In the genomic region with DNA sequence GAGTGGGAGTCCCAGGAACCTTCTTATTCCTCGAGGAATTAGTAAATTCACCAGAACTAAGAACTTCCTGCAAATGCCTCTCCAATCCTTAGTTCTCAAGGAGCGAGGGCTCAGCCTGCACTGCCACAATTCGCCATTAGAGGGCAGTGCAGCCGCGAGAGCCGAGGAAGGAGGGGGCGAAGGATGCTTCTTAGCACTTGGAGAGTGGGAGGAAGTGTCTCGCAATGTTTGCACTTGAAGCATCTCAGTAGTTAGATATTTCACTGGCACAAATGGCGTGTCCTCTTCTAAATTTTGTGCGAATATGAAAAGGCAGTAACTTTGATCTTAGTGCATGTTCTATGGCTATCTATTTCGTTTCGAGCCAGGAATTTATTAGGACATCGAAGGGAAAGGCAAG, we compare ENCODE assay signal across 9 mouse cellular contexts. TPM values are rescaled to one million over a fixed set of nuclear protein-coding genes. Genes with fewer than 3 reads are reported as not detected.
DNase-seq lines count a peak whose midpoint lies in the region; ATAC-seq and TF ChIP-seq lines count a peak whose summit lies in the region.
"Had no signal": no experiment of that assay in that cellular context is flagged by ENCODE, and none has a peak within 500 bp of the region (broad histone marks: within the 10 kb centered on the region; RNA-seq: fewer than 3 reads in every experiment).

No protein-coding gene starts in this region.

- no peak overlapping the region; the same call in 1 of the 2 replicates for H3K27ac ChIP-seq in embryonic facial prominence, embryonic 14.5 days (replicated peaks; ENCODE audit: low read depth, low read length)
- no peak overlapping the region for H3K27ac ChIP-seq in heart, embryonic 16.5 days (ENCODE audit: low read length)
- peak overlapping the region; percentile 94 for H3K27ac ChIP-seq in olfactory bulb, adult 2 months (ENCODE audit: insufficient read depth, low read depth, low read length)
- H3K27ac ChIP-seq in thymus, adult 2 months (ENCODE audit: control insufficient read depth, insufficient read depth, low read length), result no peak overlapping the region
- H3K27ac ChIP-seq: macrophage had no signal

- DNase-seq in CD4-positive, CD25-positive, alpha-beta regulatory T cell, adult 2 months (ENCODE audit: low read depth, low spot score), result peak; percentile 75
- peak; percentile 29 to 45 for DNase-seq in adrenal gland, postnatal 4 days (ENCODE audit: low spot score in 2 of 2)
- DNase-seq in embryonic facial prominence, embryonic 14.5 days (ENCODE audit: low spot score), result peak; percentile 77
- DNase-seq in kidney, postnatal 4 days, result peak; percentile 85
- peak; percentile 52 for DNase-seq in lung, adult 2 months
- peak; percentile 77 for DNase-seq in thymus, adult 2 months

- WGBS in embryonic facial prominence, embryonic 14.5 days, result 19% methylated on average over 13 of the region's 13 CpGs
- 16% methylated on average over 13 of the region's 13 CpGs for WGBS in heart, embryonic 16.5 days
- 19% methylated on average over 13 of the region's 13 CpGs for WGBS in lung, adult 2 months
- 6% methylated on average over 13 of the region's 13 CpGs for WGBS in olfactory bulb, adult 2 months
- WGBS in thymus, adult 2 months, result 33% methylated on average over 13 of the region's 13 CpGs

- no peaks in the 10 kb centered on the region for H3K27me3 ChIP-seq in embryonic facial prominence, embryonic 14.5 days (replicated peaks; ENCODE audit: control insufficient read depth, insufficient read depth, low read length)
- H3K27me3 ChIP-seq in heart, embryonic 16.5 days (ENCODE audit: control insufficient read depth, insufficient read depth, low read length), result no peaks in the 10 kb centered on the region
- H3K27me3 ChIP-seq in thymus, adult 2 months (ENCODE audit: control insufficient read depth, insufficient read depth, low read length), result no peaks in the 10 kb centered on the region

- ATAC-seq in embryonic facial prominence, embryonic 14.5 days (ENCODE audit: low read depth), result peak; percentile 67; the same call in 1 of the 2 replicates
- ATAC-seq in heart, embryonic 16.5 days (replicated peaks; ENCODE audit: extremely low read depth, insufficient read depth, low FRiP score), result no peak

- no peak overlapping the region for H3K4me3 ChIP-seq in embryonic facial prominence, embryonic 14.5 days (ENCODE audit: low read depth, low read length)
- no peak overlapping the region for H3K4me3 ChIP-seq in heart, embryonic 16.5 days (ENCODE audit: low read length)
- no peak overlapping the region for H3K4me3 ChIP-seq in lung, adult 2 months (replicated peaks; ENCODE audit: extremely low read depth, low read depth, low read length)
- H3K4me3 ChIP-seq in olfactory bulb, adult 2 months (ENCODE audit: insufficient read depth, low read depth, low read length), result no peak overlapping the region
- H3K4me3 ChIP-seq in thymus, adult 2 months (ENCODE audit: control insufficient read depth, insufficient read depth, low read length), result no peak overlapping the region

- H3K4me2 ChIP-seq in embryonic facial prominence, embryonic 14.5 days (ENCODE audit: low read depth, low read length), result peak overlapping the region; percentile 47
- peak overlapping the region; percentile 29 for H3K4me2 ChIP-seq in heart, embryonic 16.5 days (ENCODE audit: low read depth, low read length)

- TF ChIP-seq CTCF in lung, adult 2 months (IDR thresholded peaks at IDR 0.05; ENCODE audit: insufficient read depth, low read length), result peak; percentile 86
- peak; percentile 99 for TF ChIP-seq CTCF in olfactory bulb, adult 2 months (IDR thresholded peaks at IDR 0.05; ENCODE audit: insufficient read depth, low read depth, low read length)
- TF ChIP-seq CTCF in thymus, adult 2 months (IDR thresholded peaks at IDR 0.05; ENCODE audit: borderline replicate concordance, control insufficient read depth, extremely low read depth, insufficient read depth, low read length, poor library complexity), result peak; percentile 98

- 0 out of 2 replicates have a peak, but pooled peaks cover 2% of the 10 kb centered on the region for H3K4me1 ChIP-seq in embryonic facial prominence, embryonic 14.5 days (ENCODE audit: control insufficient read depth, insufficient read depth, low read length)
- H3K4me1 ChIP-seq in heart, embryonic 16.5 days (ENCODE audit: control insufficient read depth, insufficient read depth, low read length), result no peaks in the 10 kb centered on the region
- H3K4me1 ChIP-seq in lung, adult 2 months (ENCODE audit: control insufficient read depth, insufficient read depth, low read length), result no peaks in the 10 kb centered on the region
- H3K4me1 ChIP-seq in olfactory bulb, adult 2 months (ENCODE audit: control insufficient read depth, insufficient read depth, low read length), result peaks cover 3% of the 10 kb centered on the region; the same call in 1 of the 2 replicates
- no peaks in the 10 kb centered on the region for H3K4me1 ChIP-seq in thymus, adult 2 months (replicated peaks; ENCODE audit: control insufficient read depth, insufficient read depth, low read length)

- TF ChIP-seq POLR2A in lung, adult 2 months (IDR thresholded peaks at IDR 0.05; ENCODE audit: borderline replicate concordance, extremely low read depth, low read depth, low read length), result no peak
- no peak for TF ChIP-seq POLR2A in olfactory bulb, adult 2 months (IDR thresholded peaks at IDR 0.05; ENCODE audit: insufficient read depth, low read depth, low read length)
- TF ChIP-seq POLR2A in thymus, adult 2 months (IDR thresholded peaks at IDR 0.05; ENCODE audit: control insufficient read depth, extremely low read depth, insufficient read depth, low read length, poor library complexity), result no peak

- no peaks in the 10 kb centered on the region for H3K9me3 ChIP-seq in embryonic facial prominence, embryonic 14.5 days (ENCODE audit: control insufficient read depth, low read length)
- H3K9me3 ChIP-seq in heart, embryonic 16.5 days (replicated peaks; ENCODE audit: control insufficient read depth, low read length), result no peaks in the 10 kb centered on the region

- peak overlapping the region; percentile 38; the same call in 1 of the 2 replicates for H3K9ac ChIP-seq in embryonic facial prominence, embryonic 14.5 days (ENCODE audit: low read depth, low read length)
- no peak overlapping the region for H3K9ac ChIP-seq in heart, embryonic 16.5 days (ENCODE audit: low read length)

- H3K36me3 ChIP-seq in embryonic facial prominence, embryonic 14.5 days (ENCODE audit: control insufficient read depth, insufficient read depth, low read length), result no peaks in the 10 kb centered on the region
- H3K36me3 ChIP-seq in heart, embryonic 16.5 days (ENCODE audit: control insufficient read depth, insufficient read depth), result no peaks in the 10 kb centered on the region
- no peaks in the 10 kb centered on the region for H3K36me3 ChIP-seq in thymus, adult 2 months (ENCODE audit: control insufficient read depth, insufficient read depth, low read length)

RNA-seq across cellular contexts. Expression of a gene that starts 59.0 kb away (rescaled TPM):
- 10 to 100 TPM; 50.3 to 51.3 TPM for total RNA-seq in adrenal gland, postnatal 4 days (2021)
- polyA plus RNA-seq in embryonic facial prominence, embryonic 14.5 days (2014; fragmentation: Nextera tagmentation; extraction: Ambion mirVana), result 68.0 and 75.5 TPM in 2 replicates
- 34.1 and 36.3 TPM in 2 replicates for polyA plus RNA-seq in heart, embryonic 16.5 days (2015; fragmentation: Nextera tagmentation; extraction: Ambion mirVana)
- 21.2 and 29.4 TPM in 2 replicates for polyA plus RNA-seq in lung, adult 2 months (2012; rRNA removed)
- polyA plus RNA-seq in olfactory bulb, adult 2 months (2012; ENCODE audit: insufficient read depth, insufficient read length, low replicate concordance, missing spikeins), result not detected in 2 replicates
- 31.4 and 33.4 TPM in 2 replicates for polyA plus RNA-seq in thymus, adult 2 months (2012; rRNA removed)
